Mouse (Mus musculus): ENCODE measurements around the gene Reps1. TPM values are rescaled to one million over a fixed set of nuclear protein-coding genes. Genes with fewer than 3 reads are reported as not detected.

Reps1 gene
- 11.7 and 15.2 TPM in 2 replicates for polyA plus RNA-seq (2015; fragmentation: Nextera tagmentation; extraction: Ambion mirVana)

DNA sequence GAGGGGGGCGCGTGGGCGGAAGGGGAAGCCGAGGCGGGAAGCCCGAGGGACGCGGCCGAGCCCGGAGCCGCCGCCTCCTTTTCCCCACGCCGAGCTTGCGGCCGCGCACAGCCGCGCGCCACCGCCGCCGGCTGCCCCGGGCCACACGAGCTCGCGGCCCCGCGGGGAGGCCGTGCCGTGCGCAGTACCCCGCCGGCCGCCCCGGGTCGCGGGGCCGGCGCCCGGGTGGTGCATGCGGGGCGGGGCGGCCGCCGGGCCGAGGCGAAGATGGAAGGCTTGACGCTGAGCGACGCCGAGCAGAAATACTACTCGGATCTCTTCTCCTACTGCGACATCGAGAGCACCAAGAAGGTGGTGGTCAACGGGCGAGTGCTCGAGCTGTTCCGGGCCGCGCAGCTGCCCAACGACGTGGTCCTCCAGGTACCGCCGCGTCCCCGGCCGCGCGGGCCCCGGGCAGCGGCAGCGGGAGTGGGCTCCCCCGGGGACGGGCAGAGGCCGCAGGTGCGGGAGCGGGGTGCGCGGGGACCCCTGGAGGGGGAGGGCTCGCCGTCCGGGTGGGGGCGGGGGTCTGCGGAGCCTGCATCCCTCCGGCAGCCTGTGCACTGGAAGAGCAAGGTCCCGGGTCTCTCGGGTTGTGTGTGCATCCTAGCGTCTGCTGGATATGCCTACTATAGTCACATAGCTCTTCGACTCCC, at the start of gene Reps1:
Gene Reps1, plus strand, starts transcription at position 166 of the 695 bp plus-strand sequence.
- WGBS: under 1% methylated on average over 62 of the region's 90 CpGs
- no peaks in the 10 kb centered on the region for H3K36me3 ChIP-seq (ENCODE audit: control insufficient read depth, insufficient read depth, low read length)
- no peaks in the 10 kb centered on the region for H3K27me3 ChIP-seq (replicated peaks; ENCODE audit: control insufficient read depth, insufficient read depth, low read length)
- peak within 1 kb of the TSS; percentile 80 for H3K4me2 ChIP-seq (ENCODE audit: low read length)
- no peaks in the 10 kb centered on the region for H3K9me3 ChIP-seq (ENCODE audit: control insufficient read depth, low read length)
- peaks cover 18% of the 10 kb centered on the region for H3K4me1 ChIP-seq (ENCODE audit: control insufficient read depth, insufficient read depth, low read depth, low read length)
- ATAC-seq: peak; percentile 85
- H3K4me3 ChIP-seq (ENCODE audit: low read length): peak within 1 kb of the TSS; percentile 91
- H3K27ac ChIP-seq (ENCODE audit: low read depth, low read length): peak within 1 kb of the TSS; percentile 96
- peak within 1 kb of the TSS; percentile 95 for H3K9ac ChIP-seq (ENCODE audit: low read depth, low read length)

GRCm38 (mm10) chr10:18006756-18007155, 48.9 kb upstream of the Reps1 start:
- no peak overlapping the region for H3K4me3 ChIP-seq (ENCODE audit: low read length)
- no peak for ATAC-seq
- H3K27ac ChIP-seq (ENCODE audit: low read depth, low read length): no peak overlapping the region
- peaks cover 7% of the 10 kb centered on the region; the same call in 1 of the 2 replicates for H3K36me3 ChIP-seq (ENCODE audit: control insufficient read depth, insufficient read depth, low read length)
- H3K27me3 ChIP-seq (replicated peaks; ENCODE audit: control insufficient read depth, insufficient read depth, low read length): no peaks in the 10 kb centered on the region
- no peaks in the 10 kb centered on the region for H3K9me3 ChIP-seq (ENCODE audit: control insufficient read depth, low read length)
- H3K4me2 ChIP-seq (ENCODE audit: low read length): no peak overlapping the region
- no peak overlapping the region for H3K9ac ChIP-seq (ENCODE audit: low read depth, low read length)
- WGBS: 96% methylated on average over 1 of the region's 1 CpGs
- H3K4me1 ChIP-seq (ENCODE audit: control insufficient read depth, insufficient read depth, low read depth, low read length): no peaks in the 10 kb centered on the region

DNA sequence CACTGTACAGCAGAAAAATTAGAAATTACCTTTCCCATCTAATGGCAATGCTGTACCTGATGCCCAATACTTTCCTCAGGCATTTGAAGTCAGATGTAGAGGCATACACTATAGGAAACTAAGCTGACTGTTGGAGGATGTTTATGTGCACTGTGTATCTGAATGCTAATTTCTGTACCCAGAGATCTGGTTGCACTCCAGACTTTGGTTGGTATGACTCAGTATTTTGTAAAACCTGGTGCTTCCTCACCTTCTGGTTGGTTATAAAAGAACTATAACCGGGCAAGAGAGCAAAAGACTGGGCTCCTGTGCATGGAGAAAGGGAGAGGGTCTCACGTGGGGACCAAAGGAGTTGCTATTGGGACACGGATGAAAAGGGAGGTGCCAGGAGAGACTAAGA, 48.4 kb upstream of the Reps1 start:
- no peaks in the 10 kb centered on the region for H3K9me3 ChIP-seq (ENCODE audit: control insufficient read depth, low read length)
- peaks cover 7% of the 10 kb centered on the region; the same call in 1 of the 2 replicates for H3K36me3 ChIP-seq (ENCODE audit: control insufficient read depth, insufficient read depth, low read length)
- H3K4me1 ChIP-seq (ENCODE audit: control insufficient read depth, insufficient read depth, low read depth, low read length): no peaks in the 10 kb centered on the region
- WGBS: 92% methylated on average over 3 of the region's 3 CpGs
- H3K4me2 ChIP-seq (ENCODE audit: low read length): no peak overlapping the region
- ATAC-seq: no peak
- H3K4me3 ChIP-seq (ENCODE audit: low read length): no peak overlapping the region
- H3K9ac ChIP-seq (ENCODE audit: low read depth, low read length): no peak overlapping the region
- no peak overlapping the region for H3K27ac ChIP-seq (ENCODE audit: low read depth, low read length)
- H3K27me3 ChIP-seq (replicated peaks; ENCODE audit: control insufficient read depth, insufficient read depth, low read length): no peaks in the 10 kb centered on the region

GRCm38 (mm10) chr10:18008118-18008517, 47.5 kb upstream of the Reps1 start:
- Histone ChIP-seq H3K9ac (ENCODE audit: low read depth, low read length) (no peak overlapping the region), H3K27ac (ENCODE audit: low read depth, low read length) (no peak overlapping the region), H3K4me1 (ENCODE audit: control insufficient read depth, insufficient read depth, low read depth, low read length) (no peaks in the 10 kb centered on the region), H3K36me3 (ENCODE audit: control insufficient read depth, insufficient read depth, low read length) (peaks cover 7% of the 10 kb centered on the region; the same call in 1 of the 2 replicates), H3K4me2 (ENCODE audit: low read length) (no peak overlapping the region), H3K4me3 (ENCODE audit: low read length) (no peak overlapping the region), H3K9me3 (ENCODE audit: control insufficient read depth, low read length) (no peaks in the 10 kb centered on the region), H3K27me3 (replicated peaks; ENCODE audit: control insufficient read depth, insufficient read depth, low read length) (no peaks in the 10 kb centered on the region)
- no peak for ATAC-seq

DNA sequence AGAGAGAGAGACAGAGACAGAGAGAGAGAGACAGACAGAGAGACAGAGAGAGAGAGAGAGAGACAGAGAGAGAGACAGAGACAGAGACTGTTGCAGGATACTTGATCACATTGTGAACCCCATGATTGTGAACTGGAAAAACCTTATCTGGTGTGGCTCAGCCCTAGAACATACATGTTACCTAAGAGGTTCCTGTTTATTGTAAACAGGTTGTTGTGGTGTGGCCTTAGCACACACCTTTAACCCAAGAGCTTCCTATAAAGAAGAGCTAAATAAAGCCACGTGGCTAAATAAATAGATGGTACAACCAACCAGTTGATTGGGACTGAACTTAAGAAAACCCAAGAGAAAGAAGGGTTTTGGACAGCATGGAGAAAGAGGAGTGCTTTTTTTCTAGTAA, 45.9 kb upstream of the Reps1 start:
- Histone ChIP-seq H3K27ac (ENCODE audit: low read depth, low read length) (no peak overlapping the region), H3K4me2 (ENCODE audit: low read length) (no peak overlapping the region), H3K9ac (ENCODE audit: low read depth, low read length) (no peak overlapping the region), H3K27me3 (replicated peaks; ENCODE audit: control insufficient read depth, insufficient read depth, low read length) (no peaks in the 10 kb centered on the region), H3K4me1 (ENCODE audit: control insufficient read depth, insufficient read depth, low read depth, low read length) (no peaks in the 10 kb centered on the region), H3K9me3 (ENCODE audit: control insufficient read depth, low read length) (no peaks in the 10 kb centered on the region), H3K36me3 (ENCODE audit: control insufficient read depth, insufficient read depth, low read length) (peaks cover 7% of the 10 kb centered on the region; the same call in 1 of the 2 replicates), H3K4me3 (ENCODE audit: low read length) (no peak overlapping the region)
- WGBS: 88% methylated on average over 1 of the region's 1 CpGs
- no peak for ATAC-seq

DNA sequence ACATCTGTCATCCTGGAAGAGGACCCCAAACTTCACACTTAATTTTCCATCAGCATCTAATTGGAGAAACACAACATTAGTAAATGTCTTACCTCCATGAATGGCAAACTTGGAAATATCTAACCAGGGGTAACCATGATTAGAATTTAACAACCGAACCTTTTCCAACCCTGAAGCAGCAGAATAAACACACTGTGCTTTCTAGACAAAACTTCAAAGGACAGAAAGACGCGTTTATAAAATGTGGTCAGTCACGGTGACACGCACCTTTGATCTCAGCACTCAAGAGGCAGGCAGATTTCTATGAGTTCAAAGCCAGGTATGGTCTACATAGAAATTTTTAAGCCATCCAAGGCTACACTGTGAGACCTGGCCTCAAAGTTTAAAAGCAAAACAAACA, 43.9 kb upstream of the Reps1 start:
- Histone ChIP-seq H3K9ac (ENCODE audit: low read depth, low read length) (no peak overlapping the region), H3K27me3 (replicated peaks; ENCODE audit: control insufficient read depth, insufficient read depth, low read length) (no peaks in the 10 kb centered on the region), H3K4me2 (ENCODE audit: low read length) (no peak overlapping the region), H3K4me1 (ENCODE audit: control insufficient read depth, insufficient read depth, low read depth, low read length) (no peaks in the 10 kb centered on the region), H3K36me3 (ENCODE audit: control insufficient read depth, insufficient read depth, low read length) (peaks cover 7% of the 10 kb centered on the region; the same call in 1 of the 2 replicates), H3K9me3 (ENCODE audit: control insufficient read depth, low read length) (no peaks in the 10 kb centered on the region), H3K27ac (ENCODE audit: low read depth, low read length) (no peak overlapping the region), H3K4me3 (ENCODE audit: low read length) (no peak overlapping the region)
- no peak for ATAC-seq
- 83% methylated on average over 5 of the region's 5 CpGs for WGBS

GRCm38 (mm10) chr10:18020443-18020842, 35.2 kb upstream of the Reps1 start:
- no peak for ATAC-seq
- Histone ChIP-seq H3K4me3 (ENCODE audit: low read length) (no peak overlapping the region), H3K36me3 (ENCODE audit: control insufficient read depth, insufficient read depth, low read length) (no peaks in the 10 kb centered on the region), H3K27me3 (replicated peaks; ENCODE audit: control insufficient read depth, insufficient read depth, low read length) (no peaks in the 10 kb centered on the region), H3K4me2 (ENCODE audit: low read length) (no peak overlapping the region), H3K4me1 (ENCODE audit: control insufficient read depth, insufficient read depth, low read depth, low read length) (peaks cover 2% of the 10 kb centered on the region; the same call in 1 of the 2 replicates), H3K9me3 (ENCODE audit: control insufficient read depth, low read length) (no peaks in the 10 kb centered on the region), H3K27ac (ENCODE audit: low read depth, low read length) (no peak overlapping the region), H3K9ac (ENCODE audit: low read depth, low read length) (no peak overlapping the region)
- WGBS: 66% methylated on average over 7 of the region's 7 CpGs

- ATAC-seq: no peak
- Histone ChIP-seq H3K9me3 (ENCODE audit: control insufficient read depth, low read length) (no peaks in the 10 kb centered on the region), H3K27me3 (replicated peaks; ENCODE audit: control insufficient read depth, insufficient read depth, low read length) (no peaks in the 10 kb centered on the region), H3K4me2 (ENCODE audit: low read length) (peak overlapping the region; percentile 15; the same call in 1 of the 2 replicates), H3K4me1 (ENCODE audit: control insufficient read depth, insufficient read depth, low read depth, low read length) (peaks cover 2% of the 10 kb centered on the region; the same call in 1 of the 2 replicates), H3K36me3 (ENCODE audit: control insufficient read depth, insufficient read depth, low read length) (no peaks in the 10 kb centered on the region), H3K27ac (ENCODE audit: low read depth, low read length) (no peak overlapping the region), H3K9ac (ENCODE audit: low read depth, low read length) (no peak overlapping the region), H3K4me3 (ENCODE audit: low read length) (no peak overlapping the region)
- WGBS: 54% methylated on average over 1 of the region's 1 CpGs
These were observed 34.8 kb upstream of the Reps1 start for GRCm38 (mm10) chr10:18020846-18021245.

DNA sequence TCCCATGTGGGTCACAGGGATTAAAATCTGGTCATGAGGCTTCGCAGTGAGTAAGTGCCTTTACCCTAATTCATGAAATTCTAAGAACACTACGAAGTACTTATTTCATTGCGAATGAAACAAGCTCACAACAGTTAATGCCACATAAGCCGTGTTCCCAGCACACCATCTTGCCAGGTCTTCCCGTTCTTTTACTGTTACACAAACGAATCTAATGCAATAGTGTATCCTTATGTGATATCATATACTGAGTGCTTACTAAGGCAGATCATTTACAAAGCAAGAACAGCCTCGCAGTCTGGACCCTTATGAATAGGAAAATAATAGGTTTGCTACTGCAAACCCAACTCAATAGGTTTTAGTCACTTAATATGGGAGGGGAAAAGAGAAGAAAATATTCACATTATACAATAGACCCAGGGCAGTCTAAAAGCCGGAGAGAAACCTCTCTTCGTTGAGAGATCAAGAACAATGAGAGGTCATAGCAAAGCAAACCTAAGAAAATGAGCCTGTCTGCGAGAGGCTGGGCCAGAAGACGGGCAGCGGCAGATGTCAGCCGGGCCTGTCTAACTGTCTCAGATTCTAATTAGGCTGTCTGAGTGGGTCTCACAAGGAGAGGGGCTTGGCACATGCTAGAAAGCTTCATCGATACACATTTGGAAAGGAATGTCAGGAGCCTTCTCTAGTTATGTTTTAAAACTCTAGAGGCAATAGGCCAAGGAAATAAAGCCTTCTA, 33.9 kb upstream of the Reps1 start:
- H3K4me3 ChIP-seq (ENCODE audit: low read length): peak overlapping the region; percentile 82
- H3K9me3 ChIP-seq (ENCODE audit: control insufficient read depth, low read length): no peaks in the 10 kb centered on the region
- H3K27me3 ChIP-seq (replicated peaks; ENCODE audit: control insufficient read depth, insufficient read depth, low read length): no peaks in the 10 kb centered on the region
- peaks cover 2% of the 10 kb centered on the region; the same call in 1 of the 2 replicates for H3K4me1 ChIP-seq (ENCODE audit: control insufficient read depth, insufficient read depth, low read depth, low read length)
- ATAC-seq: peak; percentile 53
- H3K36me3 ChIP-seq (ENCODE audit: control insufficient read depth, insufficient read depth, low read length): no peaks in the 10 kb centered on the region
- WGBS: 25% methylated on average over 14 of the region's 14 CpGs
- H3K4me2 ChIP-seq (ENCODE audit: low read length): peak overlapping the region; percentile 71
- peak overlapping the region; percentile 93 for H3K27ac ChIP-seq (ENCODE audit: low read depth, low read length)
- H3K9ac ChIP-seq (ENCODE audit: low read depth, low read length): peak overlapping the region; percentile 88
